Mouse (Mus musculus) thymus, adult 2 months (tissue): Measurements from ENCODE around the gene Atp2b2. TPM values are rescaled to one million over a fixed set of nuclear protein-coding genes. Genes with fewer than 3 reads are reported as not detected.

Experiments
- DNase-seq: peaks from one replicate; pipeline ENCODE4 v3.0.0; 2021
- H3K27ac ChIP-seq: fragments of 200-500 bp; 2 replicates; pipeline ENCODE4 v1.5.1; 2012; ENCODE audit warnings: low read length, control low read depth; ENCODE audit not compliant: control insufficient read depth, insufficient read depth
- H3K27me3 ChIP-seq: fragments of 200-500 bp; 2 replicates; pipeline ENCODE4 v1.6.1; 2012; ENCODE audit warnings: mild to moderate bottlenecking, low read length, moderate library complexity, mixed read lengths; ENCODE audit not compliant: control insufficient read depth, insufficient read depth
- H3K36me3 ChIP-seq: fragments of 200-500 bp; 2 replicates; pipeline ENCODE4 v1.6.1; 2012; ENCODE audit warnings: mild to moderate bottlenecking, low read length, moderate library complexity; ENCODE audit not compliant: control insufficient read depth, insufficient read depth
- H3K4me1 ChIP-seq: fragments of 200-500 bp; replicated peaks from 2 replicates; pipeline ENCODE4 v1.6.1; 2012; ENCODE audit warnings: low read length; ENCODE audit not compliant: control insufficient read depth, insufficient read depth
- H3K4me3 ChIP-seq: fragments of 200-500 bp; 2 replicates; pipeline ENCODE4 v1.5.1; 2012; ENCODE audit warnings: mild to moderate bottlenecking, low read length, control low read depth, moderate library complexity; ENCODE audit not compliant: control insufficient read depth, insufficient read depth
- CTCF ChIP-seq: fragments of 200-500 bp; IDR thresholded peaks from 2 replicates; pipeline ENCODE4 v1.5.1; 2012; ENCODE audit warnings: mild to moderate bottlenecking, control low read depth, low read length, moderate library complexity, borderline replicate concordance; ENCODE audit not compliant: control insufficient read depth, poor library complexity, insufficient read depth; ENCODE audit errors: extremely low read depth
- POLR2A ChIP-seq: fragments of 200-500 bp; IDR thresholded peaks from 2 replicates; pipeline ENCODE4 v1.6.1; 2012; ENCODE audit warnings: mild to moderate bottlenecking, low read length, control low read depth, moderate library complexity; ENCODE audit not compliant: control insufficient read depth, poor library complexity, insufficient read depth; ENCODE audit errors: extremely low read depth
- WGBS: fragments of 180-500 bp; shearing (Covaris S2); methylation state at CpG from one replicate; pipeline ENCODE4 v1.1.7; 2018; 5-methylcytosine and 5-hydroxymethylcytosine counted together
- polyA plus RNA-seq: library from polyadenylated mRNA; depleted of rRNA; stranded (reverse); fragments of >200 nt; gene quantifications from 2 replicates; pipeline ENCODE4 v1.2.3, GENCODE M21; 2012

Gene Atp2b2
- polyA plus RNA-seq, 1 experiment: 0.23 TPM

DNA sequence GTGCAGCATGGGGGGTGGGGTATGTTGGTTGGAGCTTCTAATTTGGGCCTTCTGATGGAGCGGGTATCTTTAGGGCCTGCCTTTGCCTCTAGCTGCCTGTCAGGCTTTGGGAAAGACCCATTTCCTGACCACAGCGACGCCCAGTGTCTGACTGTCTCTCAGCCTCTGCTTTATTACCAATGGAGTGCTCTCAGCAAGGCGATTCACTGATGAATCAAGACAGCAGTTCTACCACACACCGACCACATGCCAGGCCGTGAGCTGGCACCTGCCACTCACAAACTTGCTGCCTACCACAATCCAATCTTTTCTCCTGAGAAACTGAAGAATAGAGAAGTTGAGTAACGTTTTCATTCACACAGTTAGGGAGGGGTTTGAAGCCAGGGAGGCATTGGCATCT is 256.8 kb downstream of the Atp2b2 start:
- WGBS: 11% methylated on average over 7 of the region's 7 CpGs
- no peaks in the 10 kb centered on the region for H3K36me3 ChIP-seq
- no peak for DNase-seq
- H3K4me1 ChIP-seq: no peaks in the 10 kb centered on the region
- H3K4me3 ChIP-seq: no peak overlapping the region
- no peak overlapping the region for H3K27ac ChIP-seq
- H3K27me3 ChIP-seq: no peaks in the 10 kb centered on the region
- no peak for TF ChIP-seq POLR2A
- no peak for TF ChIP-seq CTCF

DNA sequence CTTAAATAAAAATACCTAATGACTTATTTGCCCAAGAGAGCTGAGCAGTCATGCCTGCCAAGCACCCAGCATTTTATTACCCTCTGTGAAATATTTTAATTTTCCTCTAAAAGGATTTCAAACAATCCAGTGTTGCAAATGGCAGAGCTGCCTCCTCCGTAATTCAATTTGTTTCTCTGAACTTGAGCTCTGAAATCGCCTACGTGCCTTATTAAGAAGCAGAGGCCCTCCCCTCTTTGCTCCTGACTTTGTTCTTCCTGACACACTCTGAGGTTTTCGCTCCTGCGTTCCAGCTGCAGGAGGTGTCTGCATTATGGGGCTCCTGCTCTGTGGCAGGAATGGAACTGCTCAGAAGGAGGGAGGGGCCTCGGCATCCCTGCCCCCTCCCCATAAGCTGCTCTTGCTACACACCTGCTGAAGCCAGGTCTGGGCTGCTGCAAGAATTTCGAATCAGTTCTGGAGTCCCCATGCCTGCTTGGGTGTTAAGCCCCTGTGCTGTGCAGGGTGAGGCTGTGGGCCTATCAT is 264.1 kb downstream of the Atp2b2 start:
- H3K4me1 ChIP-seq: no peaks in the 10 kb centered on the region
- H3K27ac ChIP-seq: no peak overlapping the region
- no peaks in the 10 kb centered on the region for H3K27me3 ChIP-seq
- WGBS: 78% methylated on average over 7 of the region's 7 CpGs
- no peak overlapping the region for H3K4me3 ChIP-seq
- H3K36me3 ChIP-seq: no peaks in the 10 kb centered on the region
- no peak for TF ChIP-seq POLR2A
- no peak for TF ChIP-seq CTCF
- DNase-seq: no peak

DNA sequence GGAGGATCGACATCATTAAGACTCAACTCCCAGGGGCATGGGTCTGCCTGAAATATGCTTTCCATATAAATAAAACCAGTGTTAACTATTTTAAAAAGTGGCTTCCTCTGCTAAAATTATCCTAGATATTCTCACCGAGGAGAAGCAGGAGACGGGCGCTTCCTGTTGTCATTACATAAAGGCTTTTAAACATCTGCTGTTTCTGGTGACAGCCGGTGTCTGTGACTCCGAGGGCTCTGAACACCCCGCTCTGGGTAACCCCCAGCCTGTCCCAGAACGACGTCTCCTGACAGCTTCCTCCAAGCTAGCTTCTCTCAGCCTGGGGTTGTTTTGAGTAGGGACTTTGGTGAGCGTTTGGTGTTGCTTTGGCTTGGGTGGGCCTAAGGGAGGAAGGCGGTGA is 273.6 kb downstream of the Atp2b2 start:
- H3K27me3 ChIP-seq: no peaks in the 10 kb centered on the region
- no peak overlapping the region for H3K4me3 ChIP-seq
- H3K27ac ChIP-seq: no peak overlapping the region
- H3K36me3 ChIP-seq: no peaks in the 10 kb centered on the region
- no peak for DNase-seq
- 36% methylated on average over 11 of the region's 11 CpGs for WGBS
- no peaks in the 10 kb centered on the region for H3K4me1 ChIP-seq
- TF ChIP-seq CTCF (no peak), POLR2A (no peak)

DNA sequence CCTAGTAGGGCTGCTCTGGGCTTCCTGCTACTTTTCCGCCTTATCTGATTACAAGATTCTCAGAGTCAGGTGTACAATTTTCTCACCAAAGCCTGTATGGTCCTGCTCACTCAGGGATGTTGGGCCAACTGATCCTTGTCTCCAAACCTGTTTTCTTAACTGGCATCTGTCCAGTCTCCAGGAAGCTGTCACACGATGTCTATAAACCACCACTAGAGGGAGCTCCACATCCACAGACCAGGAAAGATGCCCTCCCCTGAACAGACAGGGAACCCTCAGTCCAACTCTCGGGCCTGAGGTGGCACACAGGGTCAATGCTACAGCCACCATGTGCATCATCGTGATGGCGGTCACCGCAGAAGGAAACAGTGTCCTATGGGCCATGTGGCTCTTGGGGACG is 280.8 kb downstream of the Atp2b2 start:
- DNase-seq: peak; percentile 48
- WGBS: 33% methylated on average over 7 of the region's 7 CpGs
- no peak overlapping the region for H3K4me3 ChIP-seq
- no peaks in the 10 kb centered on the region for H3K27me3 ChIP-seq
- peak; percentile 80; the same call in 1 of the 2 replicates for TF ChIP-seq CTCF
- no peak for TF ChIP-seq POLR2A
- H3K36me3 ChIP-seq: no peaks in the 10 kb centered on the region
- H3K27ac ChIP-seq: no peak overlapping the region
- no peaks in the 10 kb centered on the region for H3K4me1 ChIP-seq

DNA sequence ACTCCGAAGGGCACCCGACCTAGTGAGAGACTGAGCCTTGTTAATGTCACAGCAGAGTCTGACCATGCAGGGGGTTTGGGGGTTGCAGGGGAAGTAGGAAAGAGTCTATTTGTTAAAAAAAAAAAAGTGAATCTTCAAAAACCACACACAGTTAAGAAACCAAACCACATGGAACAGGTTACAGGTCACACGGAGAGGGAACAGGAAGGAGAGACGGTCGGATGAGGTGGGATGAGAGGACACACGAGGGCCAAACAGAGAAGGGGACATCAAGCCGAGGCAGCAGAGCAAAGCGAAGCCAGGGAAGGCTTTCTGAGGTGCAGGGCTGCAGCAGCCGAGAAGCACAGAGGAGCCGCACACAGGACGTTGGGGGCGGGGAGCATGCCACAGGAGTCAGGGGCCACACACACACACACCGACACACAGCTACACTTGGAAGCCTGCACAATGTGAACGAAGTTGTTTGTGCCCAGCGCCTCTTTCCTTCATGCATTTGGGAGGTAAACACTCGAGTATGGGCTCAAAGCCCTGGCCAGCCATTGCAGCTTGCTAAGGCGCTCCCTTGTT is 293.2 kb downstream of the Atp2b2 start:
- Histone ChIP-seq H3K4me3 (peak overlapping the region; percentile 30), H3K27ac (no peak overlapping the region), H3K36me3 (no peaks in the 10 kb centered on the region), H3K27me3 (no peaks in the 10 kb centered on the region), H3K4me1 (peaks cover 14% of the 10 kb centered on the region)
- 15% methylated on average over 17 of the region's 17 CpGs for WGBS
- DNase-seq: peak; percentile 28
- TF ChIP-seq CTCF: no peak

DNA sequence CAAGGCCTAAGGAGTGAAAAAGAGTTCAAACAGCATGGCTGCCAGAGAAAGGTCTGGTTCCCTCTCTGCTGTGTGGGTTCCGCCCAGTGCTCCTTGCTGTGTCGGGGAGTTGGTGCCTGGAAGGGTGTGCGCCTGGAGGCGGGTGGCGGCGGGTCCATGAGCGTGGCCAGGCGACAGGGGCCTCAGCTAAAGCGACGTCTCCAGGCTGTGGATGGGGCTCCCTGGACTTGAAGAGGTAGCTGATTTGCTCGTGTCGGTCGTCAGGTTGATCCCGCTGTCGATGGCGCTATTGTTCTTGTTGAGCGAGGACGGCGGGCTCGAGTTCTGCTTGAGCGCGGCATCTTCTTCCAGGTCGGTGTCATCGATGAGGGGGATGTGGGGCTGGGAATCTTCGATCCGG is 294.1 kb downstream of the Atp2b2 start:
- no peak for TF ChIP-seq CTCF
- TF ChIP-seq POLR2A: no peak
- Histone ChIP-seq H3K4me1 (peaks cover 14% of the 10 kb centered on the region), H3K4me3 (peak overlapping the region; percentile 23), H3K27ac (no peak overlapping the region), H3K27me3 (no peaks in the 10 kb centered on the region), H3K36me3 (no peaks in the 10 kb centered on the region)
- WGBS: 49% methylated on average over 26 of the region's 26 CpGs
- DNase-seq: no peak

DNA sequence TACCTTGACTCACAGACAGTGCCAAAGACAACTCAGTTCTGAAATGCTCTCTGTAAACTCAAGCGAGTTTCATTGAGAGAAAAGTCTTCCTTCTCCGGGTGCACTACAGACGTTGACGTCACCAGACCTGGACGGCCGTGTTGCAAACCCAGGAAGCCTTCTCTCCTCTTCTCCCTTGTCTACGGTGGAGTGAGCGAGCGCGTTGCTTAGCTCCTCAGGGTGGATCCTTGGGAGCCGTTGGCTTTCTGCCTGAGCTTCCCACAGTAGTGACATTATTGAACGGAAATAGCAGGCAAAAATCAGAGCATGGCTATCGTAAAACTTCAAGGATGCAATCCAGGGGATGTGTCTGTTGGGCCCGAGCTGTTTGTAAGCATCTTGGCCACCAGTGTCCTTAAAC is 295.1 kb downstream of the Atp2b2 start:
- TF ChIP-seq POLR2A (no peak), CTCF (no peak)
- 93% methylated on average over 14 of the region's 14 CpGs for WGBS
- no peaks in the 10 kb centered on the region for H3K36me3 ChIP-seq

More for the DNA sequence above, 295.1 kb downstream of the Atp2b2 start:
- H3K4me1 ChIP-seq: peaks cover 14% of the 10 kb centered on the region
- no peak for DNase-seq
- no peaks in the 10 kb centered on the region for H3K27me3 ChIP-seq
- no peak overlapping the region for H3K4me3 ChIP-seq
- no peak overlapping the region for H3K27ac ChIP-seq
